Mouse (Mus musculus): ENCODE results near the gene Spsb3.

The Spsb3 gene

DNA sequence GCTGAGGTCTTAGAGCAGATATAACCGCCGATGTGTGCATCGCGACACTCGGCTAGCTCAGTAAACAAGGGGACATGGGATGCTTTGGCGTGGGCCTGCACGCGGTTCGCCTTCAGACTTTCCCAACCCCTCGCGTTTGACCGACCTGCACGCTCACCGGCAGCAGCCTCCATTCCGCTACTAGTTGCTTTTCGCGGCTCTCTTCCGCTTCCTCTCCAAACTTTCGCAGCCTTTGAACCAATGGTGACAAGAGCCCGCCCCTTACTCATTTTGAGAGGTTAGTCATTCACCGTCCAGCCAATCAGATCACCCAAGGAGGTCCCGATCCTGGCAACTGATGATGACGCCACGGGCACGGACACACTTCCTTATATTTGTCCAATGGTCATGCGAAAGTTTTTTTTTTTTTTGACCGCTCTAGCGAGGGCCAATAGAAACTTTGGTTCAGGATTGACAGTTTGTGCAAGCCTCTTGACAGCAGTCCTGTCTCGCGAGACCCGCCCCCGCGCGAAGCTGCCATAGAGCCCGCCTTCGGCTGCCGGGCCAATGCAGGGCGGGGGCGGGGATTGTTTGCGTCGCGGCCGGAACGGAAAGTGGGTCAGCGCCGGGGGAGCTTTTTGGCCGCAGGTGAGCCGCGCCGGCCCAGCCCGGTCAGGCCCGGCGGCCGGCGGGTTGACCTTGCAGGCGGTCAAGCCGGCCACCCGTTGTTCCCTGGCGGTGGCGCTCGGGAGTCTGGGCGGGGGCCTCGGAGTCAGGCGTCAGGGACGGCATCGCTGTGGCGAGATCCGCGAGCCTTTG, at the start of gene Spsb3, which contains the start of gene Nubp2:
Gene Spsb3, plus strand, starts transcription at position 510 of the 798 bp plus-strand sequence.
Gene Nubp2, minus strand, starts transcription at position 216 of the 798 bp plus-strand sequence.
- in situ Hi-C loops (cut with MseI, MboI), result no loop called here

DNA sequence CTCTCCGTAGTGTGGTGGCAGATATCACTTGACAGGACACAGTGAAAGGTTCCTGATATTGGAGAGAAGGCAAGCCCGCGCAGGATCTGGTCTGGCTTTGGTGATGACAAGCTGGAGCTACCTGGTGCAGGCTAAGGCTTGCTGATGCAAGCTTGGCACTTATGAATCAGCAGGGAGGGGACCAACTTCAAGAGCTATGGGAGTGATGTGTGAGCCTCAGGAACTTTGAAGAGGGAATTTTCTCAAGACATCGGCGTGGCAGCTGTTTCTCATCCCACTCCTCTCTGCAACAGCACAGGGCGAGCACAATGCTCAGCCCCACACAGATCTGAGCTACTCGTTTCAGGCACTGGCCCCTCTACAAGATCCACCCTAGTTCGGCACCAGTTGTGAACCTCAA, 46.6 kb upstream of the Spsb3 start, which contains the start of gene Hagh:
Gene Hagh, plus strand, starts transcription at position 302 of the 400 bp plus-strand sequence.
- in situ Hi-C loops (cut with MseI, MboI), result no loop called here

DNA sequence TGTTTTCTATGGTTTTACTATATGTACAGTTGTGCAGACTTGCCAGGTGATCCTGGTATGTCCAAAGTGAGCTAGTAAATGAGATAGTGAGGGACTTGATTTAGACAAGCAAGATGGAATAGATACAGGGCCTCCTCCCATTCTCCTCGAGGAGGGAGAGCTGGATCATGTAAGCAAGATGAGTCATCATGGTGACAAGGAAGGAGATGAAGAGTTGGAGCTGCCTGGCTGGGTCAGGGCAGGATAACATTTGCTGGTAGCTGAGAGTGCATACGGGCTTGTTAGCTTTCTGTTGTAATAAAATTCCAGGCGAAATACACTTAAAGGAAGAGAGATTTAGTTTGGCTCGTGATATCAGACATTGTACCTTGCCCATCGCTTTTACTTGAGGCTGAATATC, 46.1 kb upstream of the Spsb3 start:
- in situ Hi-C loops (cut with MseI, MboI), result no loop called here

DNA sequence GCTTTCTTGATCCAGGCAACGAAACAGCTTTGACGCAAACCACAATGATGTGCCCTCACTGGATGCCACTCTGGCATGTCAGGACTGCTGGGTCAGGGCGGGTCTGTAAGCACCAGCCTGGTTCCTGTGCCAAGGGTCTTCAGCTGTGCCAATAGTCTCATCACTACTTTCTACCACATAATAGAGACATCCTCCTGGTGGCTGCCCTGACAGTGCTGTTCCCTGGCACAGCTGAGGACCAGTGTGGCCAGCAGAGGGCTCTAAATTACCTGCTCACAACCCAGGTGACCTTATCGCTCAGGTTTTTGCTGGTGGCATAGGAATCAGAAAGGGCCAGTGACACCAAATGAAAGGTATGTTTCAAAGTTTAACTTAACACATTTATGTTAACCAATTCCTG, 45.3 kb upstream of the Spsb3 start:
- in situ Hi-C loops (cut with MseI, MboI), result no loop called here

DNA sequence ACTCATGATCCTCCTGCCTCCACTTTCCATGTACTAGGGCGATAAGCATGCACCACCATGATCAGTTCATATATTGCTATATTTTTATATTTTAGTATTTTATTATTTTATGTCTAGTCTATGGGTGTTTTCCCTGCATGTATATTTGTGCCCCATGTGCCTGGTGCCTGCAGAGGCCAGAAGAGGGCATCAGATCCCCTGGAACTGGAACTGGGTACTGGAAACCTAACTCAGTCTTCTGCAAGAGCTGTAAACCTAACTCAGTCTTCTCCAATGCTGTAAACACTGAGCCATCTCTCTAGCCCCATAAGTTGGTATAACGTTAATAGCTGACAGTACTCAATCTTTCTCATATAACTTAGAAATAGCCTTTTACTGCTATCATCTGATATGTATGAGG, 43.8 kb upstream of the Spsb3 start:
- in situ Hi-C loops (cut with MseI, MboI), result no loop called here

DNA sequence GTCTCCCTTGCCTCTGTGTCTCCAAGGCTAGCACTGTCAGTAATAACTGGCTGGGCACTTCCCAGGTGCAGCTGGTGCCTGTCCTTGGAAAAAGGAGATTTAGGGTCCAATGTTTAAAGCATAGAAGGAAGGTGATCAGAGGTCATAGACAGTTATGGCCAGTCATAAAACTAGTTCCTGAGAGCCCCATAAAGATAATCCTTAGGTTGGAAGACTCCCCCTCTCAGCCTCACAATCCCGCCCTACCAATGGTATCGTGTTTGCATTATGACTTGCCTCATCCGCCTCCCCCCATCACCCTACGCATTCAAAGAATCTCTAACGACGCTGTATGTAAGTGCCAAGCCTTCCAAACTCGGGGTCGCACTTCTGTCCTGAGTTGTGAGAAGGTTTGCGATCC, 41.9 kb upstream of the Spsb3 start:
- in situ Hi-C loops (cut with MseI, MboI), result no loop called here

DNA sequence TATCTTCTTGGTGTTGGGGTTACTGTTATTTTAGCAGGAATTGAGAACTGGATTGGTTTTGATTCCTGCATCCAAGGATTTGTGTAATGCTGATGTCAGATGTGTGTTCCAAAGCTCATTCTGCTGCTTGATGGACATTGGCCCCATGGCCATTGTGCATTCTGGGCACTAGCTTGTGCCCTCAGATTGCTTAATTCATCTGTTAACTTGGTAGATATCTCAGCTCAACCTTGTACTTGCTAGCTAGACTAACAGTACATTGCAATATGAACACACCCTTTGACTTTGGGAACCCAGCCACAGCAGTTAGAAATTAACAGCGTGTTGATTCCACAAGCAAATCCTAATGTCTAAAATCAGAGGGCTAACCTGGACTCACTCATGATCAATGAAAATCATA, 39.1 kb upstream of the Spsb3 start:
- in situ Hi-C loops (cut with MseI, MboI), result no loop called here

DNA sequence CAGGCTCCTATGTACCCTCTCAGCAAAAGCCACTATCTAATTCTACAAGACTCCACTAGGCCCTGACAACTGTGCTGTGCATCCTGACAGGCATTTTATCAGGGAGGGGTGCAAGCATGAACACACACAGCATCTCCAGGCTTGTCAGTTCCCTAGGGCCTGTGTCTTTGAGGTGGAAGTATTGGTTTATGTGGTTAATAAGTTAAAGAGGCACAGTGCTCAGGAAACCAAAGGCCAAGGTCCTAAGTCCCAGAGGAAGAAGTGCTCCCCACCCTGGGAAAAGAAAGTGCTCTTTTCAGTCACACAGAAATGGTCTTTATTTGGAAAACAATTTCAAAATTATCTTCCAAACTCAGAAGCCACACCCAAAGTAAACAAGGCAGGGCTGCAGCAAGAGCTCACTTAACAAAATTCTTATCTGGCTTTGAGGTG, 37.8 kb upstream of the Spsb3 start:
- in situ Hi-C loops (cut with MseI, MboI), result no loop called here

DNA sequence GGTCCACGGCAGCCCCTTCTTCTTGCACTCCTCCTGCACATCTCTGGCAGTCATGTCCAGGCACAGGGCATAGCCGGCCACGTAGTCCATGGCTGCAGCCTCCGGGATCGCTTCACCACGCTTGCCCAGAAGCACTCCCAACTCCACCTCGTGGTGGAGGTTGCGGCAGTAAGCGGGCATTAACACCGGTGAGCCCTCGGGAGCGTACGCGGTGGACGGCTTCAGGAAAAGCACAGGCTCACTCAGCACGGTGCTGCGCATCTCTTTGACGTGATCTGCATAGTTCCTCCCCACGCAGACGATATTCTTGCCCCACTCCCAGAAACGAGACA, 36.7 kb upstream of the Spsb3 start:
- in situ Hi-C loops (cut with MseI, MboI), result no loop called here

DNA sequence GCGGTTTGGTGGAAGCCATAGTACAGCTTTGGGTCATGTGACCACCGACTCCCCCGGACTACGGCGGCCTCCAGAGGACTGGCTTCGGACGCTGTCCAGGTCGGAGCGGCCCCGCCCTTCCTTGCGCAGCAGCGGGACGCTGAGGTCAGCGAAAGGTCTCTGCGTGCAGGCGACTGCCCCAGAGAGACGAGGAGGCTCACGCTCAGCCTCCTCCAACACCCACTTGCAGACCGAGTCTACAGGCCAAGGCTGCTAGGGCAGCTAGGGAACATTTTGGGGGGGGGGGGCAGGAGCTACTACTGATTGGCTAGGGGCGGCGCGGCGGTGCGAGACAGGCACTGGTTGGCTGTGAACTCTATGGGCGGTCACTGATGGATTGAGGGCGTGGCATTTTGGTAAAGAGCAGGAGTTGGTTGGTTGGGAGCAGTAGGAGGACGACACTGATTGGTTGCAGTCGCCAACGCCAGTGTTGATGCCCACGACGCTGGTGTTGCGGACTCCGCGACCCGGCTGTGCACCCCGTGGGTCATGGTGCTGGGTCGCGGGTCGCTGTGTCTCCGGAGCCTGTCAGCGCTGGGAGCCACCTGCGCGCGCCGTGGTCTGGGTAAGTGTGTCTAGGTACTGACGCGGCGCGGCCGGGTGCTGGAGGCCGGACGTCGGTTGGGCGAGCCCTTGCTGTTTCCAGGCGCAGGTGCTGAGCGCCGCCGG, 36.2 kb upstream of the Spsb3 start, which contains the start of gene Fahd1:
Gene Fahd1, minus strand, starts transcription at position 300 of the 708 bp plus-strand sequence.
- in situ Hi-C loops (cut with MseI, MboI), result no loop called here

DNA sequence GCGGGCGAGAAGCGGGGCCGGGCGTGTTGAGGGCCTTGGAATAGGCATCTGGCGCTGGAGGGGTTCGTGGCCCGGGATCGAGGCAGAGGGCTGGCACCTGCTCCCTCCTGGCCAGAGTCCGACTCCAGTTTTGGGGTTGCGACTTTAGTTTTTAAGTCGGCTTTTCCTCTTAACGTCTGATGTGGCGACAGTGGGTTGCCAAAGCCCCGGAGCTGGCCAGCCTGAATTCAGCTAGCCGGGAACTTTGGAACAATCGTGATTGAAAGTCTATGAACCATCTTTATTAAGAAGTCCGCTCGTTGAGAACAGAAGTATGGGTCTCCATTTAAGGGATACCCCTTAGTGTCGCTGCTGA, 35.7 kb upstream of the Spsb3 start:
- in situ Hi-C loops (cut with MseI, MboI), result no loop called here

DNA sequence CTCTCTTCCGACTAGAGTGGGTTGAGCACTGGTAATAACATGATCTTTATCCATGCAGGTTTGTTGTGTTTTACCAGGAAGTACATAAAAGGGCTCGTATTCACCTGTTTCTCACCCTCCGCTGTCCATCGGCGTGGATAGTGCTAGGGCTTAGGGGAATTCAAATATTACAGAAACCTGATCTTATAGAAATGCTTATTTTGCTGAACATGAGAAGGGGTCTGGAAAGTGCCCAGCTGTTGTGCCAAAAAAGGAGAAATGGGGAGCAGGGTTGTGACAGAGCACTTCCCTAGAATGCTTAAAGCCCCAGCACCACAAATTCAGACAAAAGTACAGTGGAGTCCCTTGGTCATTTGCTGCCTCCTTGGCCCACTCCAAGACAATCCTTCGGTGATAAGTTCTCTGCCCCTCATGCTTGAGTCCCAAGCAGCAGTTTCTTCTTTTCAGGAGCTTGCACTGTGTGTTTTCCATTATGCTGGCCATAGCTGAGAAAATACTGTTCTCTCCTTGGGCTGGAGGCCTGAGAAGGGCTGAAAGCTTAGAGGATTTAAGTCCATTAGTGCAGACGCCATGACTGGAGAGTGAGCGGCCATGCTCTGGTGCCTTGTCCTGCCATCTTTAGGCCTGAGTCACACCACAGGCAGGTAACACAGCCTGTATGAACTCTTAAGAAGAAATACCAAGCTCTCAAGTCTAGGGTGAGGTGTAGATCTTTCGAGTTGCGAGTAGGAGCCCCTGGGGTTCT, 34.9 kb upstream of the Spsb3 start:
- in situ Hi-C loops (cut with MseI, MboI), result no loop called here

DNA sequence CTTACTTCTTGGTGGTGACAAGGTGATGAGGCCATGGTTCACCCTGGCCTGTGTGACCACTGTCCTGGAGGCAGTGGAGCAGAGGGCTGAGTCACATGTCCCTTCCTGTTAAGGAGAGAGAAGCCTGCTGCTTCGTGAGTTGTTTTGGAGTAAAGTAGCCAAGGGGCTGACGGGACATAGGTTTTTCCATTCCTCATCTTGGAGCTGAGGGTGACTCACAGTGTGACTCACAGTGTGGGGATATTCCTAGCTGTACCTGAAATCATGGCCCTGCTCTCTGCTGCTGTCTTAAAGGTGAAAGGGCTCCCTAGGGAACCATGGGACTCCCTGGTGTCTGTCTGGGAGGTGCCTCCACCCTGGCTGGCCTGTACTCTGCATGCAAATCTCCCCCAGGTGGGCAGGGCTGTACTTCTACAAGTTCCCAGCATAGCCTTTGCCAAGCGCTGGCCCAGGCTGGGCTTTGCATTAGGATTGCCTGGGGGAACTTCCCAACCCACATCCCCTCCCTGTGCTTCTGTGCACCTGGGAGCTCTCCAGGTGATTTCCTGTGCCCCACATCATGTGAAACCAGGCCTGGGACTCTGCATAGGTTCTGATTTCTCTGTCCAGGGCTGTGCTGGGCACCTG, 30.5 kb upstream of the Spsb3 start:
- in situ Hi-C loops (cut with MseI, MboI), result no loop called here

DNA sequence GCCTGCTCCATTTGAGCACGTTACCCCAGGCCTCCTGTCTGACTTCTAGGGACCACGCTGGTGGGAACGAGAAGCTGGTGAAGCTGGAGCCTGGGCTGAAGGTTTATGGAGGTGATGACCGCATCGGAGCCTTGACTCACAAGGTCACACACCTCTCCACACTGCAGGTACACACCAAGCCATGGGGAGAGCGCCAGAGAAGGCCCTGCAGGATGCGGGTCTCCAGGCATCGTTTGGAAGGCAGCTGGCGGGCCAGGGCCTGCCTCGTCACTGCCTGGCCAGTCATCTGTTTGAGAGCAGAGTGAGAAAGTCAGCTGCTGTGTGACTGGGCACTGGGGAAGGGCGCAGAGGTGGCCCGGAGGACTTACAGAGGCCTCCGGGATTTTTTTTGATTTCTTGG, 29.9 kb upstream of the Spsb3 start:
- in situ Hi-C loops (cut with MseI, MboI), result no loop called here

DNA sequence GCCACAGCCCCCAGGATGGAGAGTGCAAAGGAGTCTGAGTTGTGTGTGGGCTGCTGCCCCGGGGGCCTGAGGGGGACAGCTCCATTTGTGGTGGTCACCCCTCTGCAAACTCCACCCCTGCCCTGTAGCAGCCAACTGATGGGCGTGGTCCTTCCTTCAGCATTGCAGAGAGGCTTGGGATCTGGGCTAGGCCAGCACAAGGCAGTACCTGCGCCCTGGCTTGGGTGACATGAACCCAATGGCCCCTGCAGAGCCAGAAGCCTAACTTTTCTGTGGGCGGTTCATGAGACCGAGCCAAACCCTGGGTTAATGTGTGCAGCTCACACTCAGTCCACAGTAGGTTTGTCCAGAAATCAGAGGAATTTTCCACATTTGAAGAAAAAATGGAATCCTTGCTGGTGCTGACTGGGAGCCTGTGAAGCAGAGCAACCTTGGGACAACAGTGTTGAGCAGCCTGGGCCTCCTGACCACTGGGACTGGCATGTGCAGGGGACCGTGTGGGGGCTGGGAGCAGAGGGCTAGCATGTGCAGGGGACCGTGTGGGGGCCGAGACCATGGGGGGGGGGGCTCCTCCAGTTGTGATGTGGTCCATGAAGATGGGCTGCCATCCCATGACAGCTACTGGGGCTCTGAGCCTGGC, 28.5 kb upstream of the Spsb3 start:
- in situ Hi-C loops (cut with MseI, MboI), result no loop called here

DNA sequence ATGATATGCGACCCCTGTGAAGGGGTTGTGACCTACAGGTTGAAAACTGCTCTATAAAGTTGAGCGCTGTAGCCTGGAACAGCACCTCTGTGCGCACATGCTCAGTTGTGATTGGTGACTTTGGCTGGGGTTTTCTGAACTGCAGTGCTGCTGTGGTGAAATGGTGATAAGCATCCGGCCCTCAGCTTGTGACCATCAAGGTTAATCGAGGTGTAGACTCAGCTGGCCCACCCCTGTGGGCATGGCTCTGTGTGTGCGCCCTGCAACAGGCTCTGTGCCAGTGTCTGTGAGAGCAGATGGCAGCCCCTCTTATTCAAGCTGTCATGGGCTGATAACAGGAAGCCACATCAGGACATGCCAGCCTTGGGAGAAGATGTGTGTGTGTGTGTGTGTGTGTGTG, 27.5 kb upstream of the Spsb3 start:
- in situ Hi-C loops (cut with MseI, MboI), result no loop called here

DNA sequence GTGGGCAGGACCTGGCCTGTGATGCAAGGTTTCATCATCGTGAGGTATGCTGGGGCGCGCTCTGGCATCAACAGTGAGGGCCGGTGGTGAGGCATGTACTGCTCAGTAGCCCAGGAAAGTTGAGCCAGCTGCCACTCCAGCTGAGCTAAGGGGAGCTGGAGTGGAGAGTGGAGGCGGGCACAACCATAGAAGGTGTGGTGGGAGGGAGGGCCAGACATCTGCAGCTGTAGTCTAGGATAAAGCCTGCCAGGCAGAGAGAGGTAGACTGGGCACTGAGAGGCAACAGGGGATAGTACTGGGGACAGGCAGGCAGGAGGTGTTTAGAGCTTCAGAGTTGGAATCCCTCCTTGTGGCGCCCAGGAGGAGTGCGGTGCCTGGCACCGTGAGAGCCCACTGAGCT, 26.4 kb upstream of the Spsb3 start:
- in situ Hi-C loops (cut with MseI, MboI), result no loop called here

DNA sequence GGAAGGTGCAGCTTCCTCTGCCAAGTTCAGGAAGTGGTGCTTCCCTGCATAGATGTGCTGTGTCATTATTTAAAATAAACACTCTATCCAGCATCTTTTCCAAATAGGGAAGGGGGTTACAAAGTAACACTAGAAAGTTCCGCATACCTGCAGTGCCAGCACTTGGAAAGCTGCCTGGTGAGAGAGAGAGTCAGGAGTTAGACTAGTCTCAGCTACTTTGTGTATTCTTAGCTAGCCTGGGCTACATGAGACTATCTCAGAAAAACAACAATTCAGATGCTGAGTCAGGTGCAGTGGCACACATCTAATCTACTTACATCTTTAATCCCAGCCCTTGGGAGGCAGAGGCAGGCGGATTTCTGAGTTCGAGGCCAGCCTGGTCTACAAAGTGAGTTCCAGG, 24.7 kb upstream of the Spsb3 start:
- in situ Hi-C loops (cut with MseI, MboI), result no loop called here

DNA sequence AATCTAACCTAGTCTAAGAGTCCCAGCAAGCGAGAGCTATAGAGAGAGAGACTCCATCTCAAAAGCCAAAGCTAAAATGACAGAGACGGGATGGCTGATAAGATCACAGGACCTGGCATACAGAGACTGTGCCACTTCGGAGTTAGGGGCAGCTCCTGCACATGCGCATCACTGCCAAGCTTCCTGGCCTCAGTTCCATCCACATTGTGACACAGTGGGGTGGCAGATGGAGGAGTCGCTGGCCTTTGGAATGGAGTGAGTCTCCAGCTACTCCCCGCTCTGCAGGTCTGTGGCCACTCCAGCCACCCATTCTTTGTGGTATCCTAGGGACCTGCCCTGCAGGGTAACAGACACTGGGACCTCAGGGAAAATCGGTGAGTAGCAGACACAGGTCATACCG, 20.7 kb upstream of the Spsb3 start, which contains the start of gene Igfals:
Gene Igfals, plus strand, starts transcription at position 222 of the 400 bp plus-strand sequence.
- in situ Hi-C loops (cut with MseI, MboI), result no loop called here

DNA sequence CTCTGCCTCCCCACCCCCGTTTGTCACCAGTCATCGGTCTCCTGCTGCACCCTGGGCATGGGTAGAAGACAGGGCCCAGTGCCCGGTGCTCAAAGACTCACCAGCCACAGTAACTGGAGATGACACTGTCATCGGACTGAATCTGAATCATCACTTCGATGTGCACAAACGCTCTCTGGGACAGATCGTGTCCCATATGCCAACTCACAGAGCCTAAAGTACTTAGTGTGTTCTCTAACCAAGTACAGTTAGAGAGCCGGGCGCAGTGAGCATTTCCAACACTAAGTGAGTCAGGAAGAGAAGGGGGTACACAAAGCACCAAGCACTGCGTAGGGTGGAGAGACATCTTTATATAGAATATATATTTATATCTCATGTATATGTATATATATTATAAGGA, 18.5 kb upstream of the Spsb3 start:
- in situ Hi-C loops (cut with MseI, MboI), result no loop called here

DNA sequence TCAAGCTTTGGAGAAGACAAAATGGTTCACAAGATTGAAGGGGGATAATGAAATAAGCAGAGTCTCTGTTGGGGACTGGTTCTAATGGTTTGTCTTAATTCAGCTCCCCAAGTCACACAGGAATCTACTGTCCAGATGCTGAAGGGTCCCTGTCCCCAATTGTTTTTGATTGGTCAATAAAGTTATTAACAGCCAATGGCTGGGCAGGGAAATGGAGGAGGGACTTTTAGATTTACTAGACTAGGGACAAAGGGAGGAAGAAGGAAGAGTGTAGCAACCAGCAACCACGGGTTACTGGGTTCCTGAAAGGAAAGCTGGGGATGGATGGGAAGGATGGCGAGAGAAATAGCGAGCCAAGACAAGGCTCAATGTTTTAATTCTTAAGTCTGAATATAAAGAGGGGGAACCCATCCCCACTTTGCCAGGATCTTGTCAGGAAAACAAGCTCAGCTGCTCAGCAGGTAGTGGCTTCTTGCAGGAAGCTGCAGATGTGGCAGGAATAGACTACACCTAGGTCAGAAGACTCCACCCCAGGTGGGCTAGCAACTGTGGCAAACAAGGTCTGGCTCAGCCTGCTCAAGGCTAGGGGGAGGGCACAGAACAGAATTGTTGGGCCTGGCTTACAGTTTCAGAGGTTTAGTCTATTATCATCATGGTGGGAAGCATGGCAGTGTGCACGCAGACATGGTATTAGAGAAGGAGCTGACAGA, 12.6 kb upstream of the Spsb3 start:
- in situ Hi-C loops (cut with MseI, MboI), result no loop called here

Measured in mouse trophoblast stem cell (cell line).